In genomic region chr1:88283376-88284227, GRCm38 (mm10) we compare ENCODE assay signal across 25 mouse cellular contexts. TPM values are rescaled to one million over a fixed set of nuclear protein-coding genes. Genes with fewer than 3 reads are reported as not detected.
DNase-seq lines count a peak whose midpoint lies in the region; ATAC-seq and TF ChIP-seq lines count a peak whose summit lies in the region.
"Had no signal": no experiment of that assay in that cellular context is flagged by ENCODE, and none has a peak within 500 bp of the region (broad histone marks: within the 10 kb centered on the region; RNA-seq: fewer than 3 reads in every experiment).

No protein-coding gene starts in this region.

- H3K4me3 ChIP-seq in heart, adult 2 months, result no peak overlapping the region
- no peak overlapping the region for H3K4me3 ChIP-seq in hindbrain, embryonic 13.5 days
- H3K4me3 ChIP-seq: embryonic facial prominence, embryonic 10.5 days; erythroblast, embryonic 14.5 days; forebrain, embryonic 10.5 days; heart, embryonic 15.5 days; intestine, embryonic 15.5 days had no signal

- no peak for TF ChIP-seq CTCF in heart, adult 2 months (IDR thresholded peaks at IDR 0.05)

- TF ChIP-seq POLR2A in heart, adult 2 months (IDR thresholded peaks at IDR 0.05; ENCODE audit: insufficient read depth, low read depth, low read length), result no peak

- H3K79me2 ChIP-seq in heart, adult 2 months (replicated peaks; ENCODE audit: control insufficient read depth, insufficient read depth, low read length), result no peaks in the 10 kb centered on the region

- H3K9ac ChIP-seq in heart, adult 2 months (ENCODE audit: low read depth, low read length), result no peak overlapping the region
- no peak overlapping the region for H3K9ac ChIP-seq in hindbrain, embryonic 13.5 days
- H3K9ac ChIP-seq: heart, embryonic 15.5 days; hindbrain, embryonic 14.5 days; intestine, embryonic 15.5 days had no signal

- TF ChIP-seq EP300 in heart, adult 2 months (IDR thresholded peaks at IDR 0.05; ENCODE audit: insufficient read depth, low read depth, low read length), result no peak

- peak; percentile 26 for ATAC-seq in common myeloid progenitor, adult 5-6 weeks (replicated peaks; ENCODE audit: low read depth, poor library complexity, severe bottlenecking)
- ATAC-seq in monocyte, adult 5-6 weeks (replicated peaks; ENCODE audit: insufficient number of reproducible peaks, low FRiP score, low TSS enrichment, poor library complexity, severe bottlenecking), result 0 out of 2 replicates have a peak, but pooled peaks have one; percentile 3
- no peak for ATAC-seq in hindbrain, embryonic 13.5 days (ENCODE audit: low FRiP score)
- ATAC-seq: forebrain, embryonic 14.5 days; intestine, embryonic 15.5 days had no signal

- intact Hi-C loops in heart, adult 2 months (cut with DNase I), result loop anchor here (10.0 kb wide), 1 partner anchor 279 kb away; the partner anchor contains the start of gene Usp40

- WGBS in heart, adult 2 months, result 70% methylated on average over 15 of the region's 15 CpGs
- 81% methylated on average over 15 of the region's 15 CpGs for WGBS in hindbrain, embryonic 13.5 days

- no peak overlapping the region for H3K4me2 ChIP-seq in hindbrain, embryonic 13.5 days
- H3K4me2 ChIP-seq: heart, embryonic 11.5 days; heart, embryonic 15.5 days; hindbrain, embryonic 14.5 days; intestine, embryonic 15.5 days had no signal

- DNase-seq in heart, adult 11 months, result peak; percentile 93
- no peak for DNase-seq in heart, adult 2 months
- peak; percentile 10 for DNase-seq in thymus, postnatal 14 days
- DNase-seq in thymus, postnatal 36 days, result no peak
- DNase-seq in frontal cortex, adult 2 months (ENCODE audit: extremely low spot score in 1 of 2, low spot score in 1 of 2), result no peak
- DNase-seq: adrenal gland, postnatal 10 days; cerebellum, adult 18-20 months; cerebellum, adult 9-11 months; cerebellum, postnatal 36 days; gastrocnemius, postnatal 14 days; heart, adult 18-20 months had no signal

- no peaks in the 10 kb centered on the region for H3K4me1 ChIP-seq in heart, adult 2 months (ENCODE audit: control insufficient read depth, insufficient read depth, low read length)
- no peaks in the 10 kb centered on the region for H3K4me1 ChIP-seq in hindbrain, embryonic 13.5 days (replicated peaks)
- H3K4me1 ChIP-seq: embryonic facial prominence, embryonic 10.5 days; forebrain, embryonic 10.5 days; heart, embryonic 15.5 days; intestine, embryonic 15.5 days had no signal

- H3K27me3 ChIP-seq in heart, adult 2 months (ENCODE audit: control insufficient read depth, insufficient read depth, low read length), result no peaks in the 10 kb centered on the region
- H3K27me3 ChIP-seq in hindbrain, embryonic 13.5 days, result no peaks in the 10 kb centered on the region
- H3K27me3 ChIP-seq: heart, embryonic 15.5 days; intestine, embryonic 15.5 days had no signal

- H3K36me3 ChIP-seq in heart, adult 2 months (ENCODE audit: control insufficient read depth, insufficient read depth, low read length), result no peaks in the 10 kb centered on the region
- no peaks in the 10 kb centered on the region for H3K36me3 ChIP-seq in hindbrain, embryonic 13.5 days
- H3K36me3 ChIP-seq: embryonic facial prominence, embryonic 10.5 days; forebrain, embryonic 10.5 days; G1E; heart, embryonic 15.5 days; intestine, embryonic 15.5 days had no signal

- peaks cover 55% of the 10 kb centered on the region for H3K9me3 ChIP-seq in hindbrain, embryonic 13.5 days
- H3K9me3 ChIP-seq: G1E had no signal

- H3K27ac ChIP-seq in heart, adult 2 months, result no peak overlapping the region
- H3K27ac ChIP-seq in hindbrain, embryonic 13.5 days, result no peak overlapping the region
- H3K27ac ChIP-seq: embryonic facial prominence, embryonic 10.5 days; forebrain, embryonic 10.5 days; heart, embryonic 15.5 days; hindbrain, embryonic 14.5 days; intestine, embryonic 15.5 days had no signal

RNA-seq across cellular contexts. Expression of gene Trpm8, which starts 6.1 kb away (rescaled TPM):
- not detected for total RNA-seq in heart, adult 2 months (2021)
- polyA plus RNA-seq in heart, adult 2 months (2012; rRNA removed), result not detected in 2 replicates
- total RNA-seq in common myeloid progenitor, adult 5-6 weeks (2017), result not detected in 2 replicates
- not detected in 3 replicates for total RNA-seq in monocyte, adult 5-6 weeks (2017)
- polyA plus RNA-seq in frontal cortex, adult 2 months (2012; rRNA removed), result 0.02 TPM in 2 replicates
- polyA plus RNA-seq in hindbrain, embryonic 13.5 days (2015; fragmentation: Nextera tagmentation; extraction: Ambion mirVana), result 0.04 TPM in 1 of 2 replicates, not detected in the other
- total RNA-seq: adrenal gland, postnatal 10 days; G1E; gastrocnemius, postnatal 14 days; heart, adult 18-20 months; heart, postnatal 14 days; hematopoietic stem cell, adult 5-6 weeks had no signal
- polyA plus RNA-seq: embryonic facial prominence, embryonic 10.5 days; erythroblast, embryonic 14.5 days; forebrain, embryonic 10.5 days; forebrain, embryonic 14.5 days; G1E; heart, embryonic 15.5 days; intestine, embryonic 15.5 days had no signal

RNA-seq across cellular contexts. Expression of gene Hjurp, which starts 6.2 kb away (rescaled TPM):
- 10 to 100 TPM in 1 of 2 experiments, 1 to 10 TPM in 1; 8.7 to 11.5 TPM for total RNA-seq in heart, adult 2 months (2021)
- polyA plus RNA-seq in heart, adult 2 months (2012; rRNA removed), result 12.7 and 23.9 TPM in 2 replicates
- 186 and 205 TPM in 2 replicates for total RNA-seq in common myeloid progenitor, adult 5-6 weeks (2017)
- total RNA-seq in monocyte, adult 5-6 weeks (2017), result 79.2 to 121 TPM (median 80.4 TPM) in 3 replicates
- polyA plus RNA-seq in frontal cortex, adult 2 months (2012; rRNA removed), result 56.1 and 61.2 TPM in 2 replicates
- 82.0 and 82.8 TPM in 2 replicates for polyA plus RNA-seq in hindbrain, embryonic 13.5 days (2015; fragmentation: Nextera tagmentation; extraction: Ambion mirVana)

RNA-seq across cellular contexts. Expression of gene Mroh2a, which starts 56.8 kb away (rescaled TPM):
- total RNA-seq in heart, adult 2 months (2021), result under 1 TPM in 1 of 2 experiments, not detected in 1; 0.13 TPM
- 0.06 TPM in 2 replicates for polyA plus RNA-seq in heart, adult 2 months (2012; rRNA removed)
- 0.15 and 0.18 TPM in 2 replicates for total RNA-seq in common myeloid progenitor, adult 5-6 weeks (2017)
- 0.38 to 2.2 TPM (median 1.2 TPM) in 3 replicates for total RNA-seq in monocyte, adult 5-6 weeks (2017)
- 0.02 and 0.19 TPM in 2 replicates for polyA plus RNA-seq in frontal cortex, adult 2 months (2012; rRNA removed)
- polyA plus RNA-seq in hindbrain, embryonic 13.5 days (2015; fragmentation: Nextera tagmentation; extraction: Ambion mirVana), result 0.66 and 0.79 TPM in 2 replicates
- total RNA-seq: gastrocnemius, postnatal 14 days; heart, adult 18-20 months had no signal
- polyA plus RNA-seq: erythroblast, embryonic 14.5 days; G1E had no signal

Comparison
In these comparisons a context has a peak if more than half of its experiments do, and no peak if none do; other contexts are left out.
1. DNase-seq: peak in heart, adult 11 months (single experiment) and thymus, postnatal 14 days (single experiment); none in heart, adult 2 months (0 of 2), thymus, postnatal 36 days (0 of 2) and frontal cortex, adult 2 months (0 of 2).